Mouse (Mus musculus) embryonic facial prominence, embryonic 13.5 days (tissue): ENCODE data around the gene Nrd1. TPM values are rescaled to one million over a fixed set of nuclear protein-coding genes. Genes with fewer than 3 reads are reported as not detected.

Experiments
- ATAC-seq: fragments of 200-750 bp; cut with Nextera tagmentation; 2 replicates; pipeline ENCODE4 v1.8.0; 2017; ENCODE audit warnings: low read depth; ENCODE audit not compliant: insufficient number of reproducible peaks, insufficient read depth, low FRiP score, low TSS enrichment
- H3K27ac ChIP-seq: fragments of 300-500 bp; sonication (generic); 2 replicates; pipeline ENCODE4 v1.5.1; 2015; ENCODE audit warnings: moderate library complexity, mild to moderate bottlenecking, inconsistent platforms
- H3K27me3 ChIP-seq: fragments of 300-500 bp; sonication (generic); 2 replicates; pipeline ENCODE4 v1.6.1; 2015; ENCODE audit warnings: mild to moderate bottlenecking, inconsistent platforms
- H3K36me3 ChIP-seq: fragments of 300-500 bp; sonication (generic); 2 replicates; pipeline ENCODE4 v1.6.1; 2015; ENCODE audit warnings: mild to moderate bottlenecking, inconsistent platforms
- H3K4me1 ChIP-seq: fragments of 300-500 bp; sonication (generic); 2 replicates; pipeline ENCODE4 v1.6.1; 2015; ENCODE audit warnings: inconsistent platforms
- H3K4me2 ChIP-seq: fragments of 300-500 bp; sonication (generic); 2 replicates; pipeline ENCODE4 v1.6.1; 2015; ENCODE audit warnings: moderate library complexity, mild to moderate bottlenecking, inconsistent platforms
- H3K4me3 ChIP-seq: fragments of 300-500 bp; sonication (generic); 2 replicates; pipeline ENCODE4 v1.5.1; 2015; ENCODE audit warnings: mild to moderate bottlenecking, inconsistent platforms
- H3K9ac ChIP-seq: fragments of 300-500 bp; sonication (generic); 2 replicates; pipeline ENCODE4 v1.6.1; 2015; ENCODE audit warnings: mild to moderate bottlenecking, inconsistent platforms
- H3K9me3 ChIP-seq: fragments of 300-500 bp; sonication (generic); 2 replicates; pipeline ENCODE4 v1.6.1; 2016; ENCODE audit warnings: inconsistent platforms
- WGBS: fragments of 180-500 bp; shearing (Covaris S2); methylation state at CpG from one replicate; pipeline ENCODE4 v1.1.7; 2015; ENCODE audit warnings: mixed read lengths; 5-methylcytosine and 5-hydroxymethylcytosine counted together
- polyA plus RNA-seq: library from polyadenylated mRNA; unstranded; fragments of >200 nt; fragmentation: Nextera tagmentation; extraction: Ambion mirVana; gene quantifications from 2 replicates; pipeline ENCODE4 v1.2.1, GENCODE M21; 2015

Nrd1 gene
- polyA plus RNA-seq, 1 experiment from 2014 or later: 77.2 TPM

DNA sequence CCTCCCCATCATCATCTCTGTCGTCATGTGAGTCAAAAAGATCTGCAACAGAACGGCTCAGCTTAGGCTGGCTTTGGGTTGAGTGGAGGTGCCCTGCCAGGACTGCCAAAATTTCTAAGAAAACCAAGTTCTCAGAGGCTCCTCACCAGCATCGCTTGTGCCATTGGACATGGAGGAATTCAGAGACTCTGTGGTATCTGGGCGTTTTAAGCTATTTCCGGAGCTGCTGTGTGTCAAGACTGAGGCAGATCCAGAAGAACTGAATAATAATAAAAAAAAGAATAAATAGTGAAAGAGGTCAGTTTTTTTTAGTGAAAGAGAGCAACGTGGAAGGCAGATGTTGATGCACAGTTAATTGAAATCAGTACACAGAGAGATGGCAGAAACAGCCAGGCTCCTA lies 72.4 kb downstream of the Nrd1 start:
- Histone ChIP-seq H3K27ac (no peak overlapping the region), H3K27me3 (no peaks in the 10 kb centered on the region), H3K9me3 (no peaks in the 10 kb centered on the region), H3K4me1 (no peaks in the 10 kb centered on the region), H3K9ac (no peak overlapping the region), H3K4me3 (no peak overlapping the region), H3K4me2 (no peak overlapping the region), H3K36me3 (peaks cover 55% of the 10 kb centered on the region)
- WGBS: 81% methylated on average over 6 of the region's 6 CpGs
- ATAC-seq: no peak

DNA sequence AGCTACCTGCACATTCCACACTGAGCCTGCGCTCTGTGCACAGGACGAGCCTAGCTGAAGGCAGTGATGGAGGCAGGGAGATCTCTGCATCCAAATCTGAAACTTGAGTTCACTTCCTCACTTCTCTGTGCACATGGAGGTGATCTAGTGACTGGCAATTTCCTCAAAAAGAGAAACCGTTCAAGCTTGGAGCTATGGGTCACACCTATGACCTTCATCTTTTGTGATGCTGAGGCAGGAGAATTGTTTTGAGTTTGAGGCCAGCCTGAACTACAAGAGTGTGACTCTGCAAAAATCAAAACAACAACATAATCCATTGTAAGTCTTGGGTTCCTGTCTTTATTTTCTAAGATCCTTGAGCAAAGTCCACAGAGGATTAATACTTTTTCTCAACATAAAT lies 72.8 kb downstream of the Nrd1 start:
- no peak overlapping the region for H3K4me2 ChIP-seq
- H3K27ac ChIP-seq: no peak overlapping the region
- H3K4me3 ChIP-seq: no peak overlapping the region
- no peaks in the 10 kb centered on the region for H3K9me3 ChIP-seq
- no peak overlapping the region for H3K9ac ChIP-seq
- ATAC-seq: no peak
- H3K36me3 ChIP-seq: peaks cover 56% of the 10 kb centered on the region
- no peaks in the 10 kb centered on the region for H3K27me3 ChIP-seq
- no peaks in the 10 kb centered on the region for H3K4me1 ChIP-seq
- 72% methylated on average over 3 of the region's 3 CpGs for WGBS

DNA sequence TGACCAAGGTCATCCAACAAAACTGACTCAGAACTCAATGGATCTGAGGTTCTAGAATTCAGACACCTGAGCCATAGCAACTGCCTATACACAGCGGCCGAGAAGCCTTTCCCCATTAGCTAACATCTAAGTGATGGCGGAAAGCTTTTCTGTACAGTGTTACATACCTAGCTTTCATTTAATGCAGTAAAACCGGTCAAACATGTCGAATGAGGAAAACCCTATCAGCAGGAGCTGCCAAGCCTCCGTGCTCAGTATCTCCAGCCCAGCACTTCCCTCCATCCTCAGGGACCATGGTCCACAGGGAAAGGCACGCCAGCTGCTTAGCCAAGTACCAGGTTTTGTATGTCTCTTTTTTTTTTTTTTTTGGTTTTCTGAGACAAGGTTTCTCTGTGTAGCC lies 78.5 kb downstream of the Nrd1 start:
- Histone ChIP-seq H3K27me3 (no peaks in the 10 kb centered on the region), H3K9me3 (no peaks in the 10 kb centered on the region), H3K4me3 (no peak overlapping the region), H3K9ac (no peak overlapping the region), H3K36me3 (peaks cover 48% of the 10 kb centered on the region), H3K27ac (no peak overlapping the region), H3K4me1 (no peaks in the 10 kb centered on the region), H3K4me2 (no peak overlapping the region)
- ATAC-seq: no peak
- WGBS: 77% methylated on average over 7 of the region's 7 CpGs

DNA sequence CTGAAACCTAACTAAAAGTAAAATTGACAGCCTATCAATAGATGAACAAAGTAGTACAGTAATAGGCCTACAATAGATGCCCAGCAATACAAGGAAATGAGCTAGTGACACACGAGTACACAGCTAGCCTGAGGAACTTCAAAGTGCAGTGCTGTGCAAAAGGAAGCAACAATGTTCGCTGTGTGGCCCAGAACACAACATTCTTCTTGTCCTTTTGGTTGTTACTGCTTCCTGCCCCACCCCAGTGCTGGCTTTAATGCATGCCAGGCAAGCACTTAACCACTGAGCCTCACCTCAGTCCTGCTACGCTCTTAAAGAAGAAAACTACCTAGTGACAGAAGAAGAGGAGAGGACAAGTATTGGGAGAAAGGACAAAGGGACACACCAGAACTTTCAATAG lies 79.2 kb downstream of the Nrd1 start:
- H3K4me1 ChIP-seq: no peaks in the 10 kb centered on the region
- no peak for ATAC-seq
- no peak overlapping the region for H3K4me3 ChIP-seq
- no peaks in the 10 kb centered on the region for H3K27me3 ChIP-seq
- H3K36me3 ChIP-seq: peaks cover 50% of the 10 kb centered on the region
- H3K9ac ChIP-seq: no peak overlapping the region
- no peak overlapping the region for H3K4me2 ChIP-seq
- no peak overlapping the region for H3K27ac ChIP-seq
- 67% methylated on average over 3 of the region's 3 CpGs for WGBS
- no peaks in the 10 kb centered on the region for H3K9me3 ChIP-seq

DNA sequence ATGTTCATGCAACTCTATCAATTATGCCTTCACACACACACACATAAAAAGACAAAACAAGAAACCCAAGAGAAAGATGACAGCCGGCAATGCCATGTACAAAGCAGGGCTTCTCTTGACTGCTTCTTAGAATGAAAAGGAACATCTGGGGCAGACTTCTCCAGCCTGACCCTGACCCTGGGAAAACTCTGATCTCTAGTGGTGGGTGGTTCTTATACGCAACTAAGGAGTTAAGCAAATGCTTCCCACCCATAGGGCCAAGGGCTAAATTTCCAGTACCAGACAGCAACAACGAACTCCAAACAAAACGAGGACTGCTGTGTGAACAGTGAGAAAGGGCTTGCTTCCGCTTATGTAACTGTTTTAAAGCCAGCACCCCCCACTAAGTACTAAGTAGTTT lies 79.7 kb downstream of the Nrd1 start:
- Histone ChIP-seq H3K4me1 (no peaks in the 10 kb centered on the region), H3K4me3 (no peak overlapping the region), H3K27ac (no peak overlapping the region), H3K4me2 (no peak overlapping the region), H3K27me3 (no peaks in the 10 kb centered on the region), H3K9me3 (no peaks in the 10 kb centered on the region), H3K36me3 (peaks cover 50% of the 10 kb centered on the region), H3K9ac (no peak overlapping the region)
- 71% methylated on average over 5 of the region's 5 CpGs for WGBS
- ATAC-seq: no peak

DNA sequence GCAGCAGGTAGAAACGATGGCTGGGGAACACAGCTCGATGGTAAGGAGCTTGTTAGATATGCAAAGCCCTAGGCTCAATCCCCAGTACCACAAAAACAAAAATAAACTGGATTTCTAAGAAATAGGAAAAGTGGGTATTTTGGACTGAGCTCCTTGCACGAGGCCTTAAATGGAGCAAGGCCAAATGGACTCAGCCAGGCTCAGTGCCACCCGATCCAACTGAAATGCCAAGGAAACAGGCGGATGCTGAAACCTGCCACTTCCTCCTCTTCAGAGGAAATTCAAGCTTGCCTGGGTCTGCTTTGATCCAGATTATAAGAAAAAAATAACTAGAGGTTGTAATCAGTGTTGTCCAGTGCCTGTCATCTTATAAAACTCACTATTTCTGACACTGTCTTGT lies 88.7 kb downstream of the Nrd1 start:
- peaks cover 8% of the 10 kb centered on the region for H3K36me3 ChIP-seq
- no peak overlapping the region for H3K4me2 ChIP-seq
- H3K9ac ChIP-seq: no peak overlapping the region
- H3K4me3 ChIP-seq: no peak overlapping the region
- no peak for ATAC-seq
- no peak overlapping the region for H3K27ac ChIP-seq
- H3K9me3 ChIP-seq: no peaks in the 10 kb centered on the region
- WGBS: 84% methylated on average over 5 of the region's 5 CpGs
- H3K4me1 ChIP-seq: 0 out of 2 replicates have a peak, but pooled peaks cover 2% of the 10 kb centered on the region
- no peaks in the 10 kb centered on the region for H3K27me3 ChIP-seq

DNA sequence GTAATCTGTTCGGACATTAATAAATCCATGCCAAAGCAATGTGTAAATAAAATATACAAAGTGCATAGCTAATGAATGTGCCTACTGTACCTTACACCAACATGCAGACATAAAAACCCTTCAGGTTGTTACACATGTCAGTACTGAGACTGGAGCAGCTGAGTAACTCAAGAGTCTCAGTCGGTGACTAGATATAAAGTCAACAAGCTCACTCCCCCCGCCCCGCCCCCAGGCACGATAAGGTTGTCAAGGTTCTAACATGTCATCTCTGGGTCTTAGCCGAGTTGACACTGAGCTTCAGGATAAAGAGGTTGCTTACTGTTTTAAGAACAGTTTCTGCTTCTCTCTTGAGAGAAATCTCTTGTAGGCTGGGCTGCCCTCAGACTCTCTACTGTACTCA lies 89.5 kb downstream of the Nrd1 start:
- ATAC-seq: no peak

DNA sequence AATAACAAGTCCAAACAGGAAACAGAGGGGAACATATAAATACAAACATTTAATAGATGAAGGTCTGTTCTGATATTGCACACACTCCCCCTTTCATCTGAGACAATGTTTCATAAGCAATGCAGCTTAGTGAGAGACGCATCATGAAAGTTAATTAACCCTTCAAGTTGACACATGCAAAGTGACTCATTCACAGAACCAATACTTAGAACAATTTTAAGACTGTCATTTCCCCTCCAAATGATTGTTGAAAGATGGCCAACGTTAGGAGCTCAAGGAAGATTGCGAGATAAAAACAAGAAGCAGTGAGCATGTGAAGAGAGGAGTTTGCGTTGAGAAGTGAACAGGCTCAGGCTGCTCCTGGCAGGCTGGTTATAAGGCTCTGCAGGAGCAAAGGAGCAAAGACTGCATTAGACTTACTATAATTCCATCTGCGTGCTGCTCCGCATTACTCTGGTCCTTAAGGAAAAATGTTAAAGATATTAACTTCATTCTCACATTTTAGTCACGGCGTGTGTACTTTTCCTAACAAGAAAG lies 90.9 kb downstream of the Nrd1 start:
- no peaks in the 10 kb centered on the region for H3K9me3 ChIP-seq
- H3K27ac ChIP-seq: no peak overlapping the region
- 83% methylated on average over 8 of the region's 8 CpGs for WGBS
- ATAC-seq: no peak
- no peak overlapping the region for H3K9ac ChIP-seq
- 0 out of 2 replicates have a peak, but pooled peaks cover 2% of the 10 kb centered on the region for H3K4me1 ChIP-seq
- no peak overlapping the region for H3K4me3 ChIP-seq
- peaks cover 4% of the 10 kb centered on the region; the same call in 1 of the 2 replicates for H3K36me3 ChIP-seq
- no peaks in the 10 kb centered on the region for H3K27me3 ChIP-seq
- H3K4me2 ChIP-seq: no peak overlapping the region

More for the DNA sequence above, 89.5 kb downstream of the Nrd1 start:
- Histone ChIP-seq H3K4me3 (no peak overlapping the region), H3K27ac (peak overlapping the region; percentile 3; the same call in 1 of the 2 replicates), H3K27me3 (no peaks in the 10 kb centered on the region), H3K9me3 (no peaks in the 10 kb centered on the region), H3K9ac (no peak overlapping the region), H3K4me1 (0 out of 2 replicates have a peak, but pooled peaks cover 2% of the 10 kb centered on the region), H3K36me3 (peaks cover 8% of the 10 kb centered on the region; the same call in 1 of the 2 replicates), H3K4me2 (no peak overlapping the region)
- WGBS: 73% methylated on average over 6 of the region's 6 CpGs

DNA sequence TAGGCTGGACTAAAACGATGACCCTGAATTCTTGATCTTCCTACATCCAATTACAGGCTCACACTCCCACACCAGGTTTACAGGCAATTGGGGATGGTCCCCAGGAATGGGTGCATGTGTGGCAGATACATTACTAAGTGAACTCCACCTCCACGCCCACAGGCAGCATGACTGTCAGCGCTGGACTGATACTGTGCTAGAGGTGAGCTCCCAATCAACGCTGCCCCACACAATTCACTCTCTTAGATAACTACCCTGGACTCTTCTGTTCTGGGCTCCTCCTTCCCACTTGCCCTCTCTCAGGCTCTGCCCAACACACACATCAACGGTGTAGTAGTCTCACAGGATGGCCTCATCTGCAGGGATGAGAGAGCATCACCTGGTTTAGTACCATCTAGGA lies 91.9 kb downstream of the Nrd1 start:
- H3K36me3 ChIP-seq: peaks cover 10% of the 10 kb centered on the region; the same call in 1 of the 2 replicates
- H3K9me3 ChIP-seq: no peaks in the 10 kb centered on the region
- H3K4me3 ChIP-seq: no peak overlapping the region
- no peaks in the 10 kb centered on the region for H3K27me3 ChIP-seq
- ATAC-seq: no peak
- 0 out of 2 replicates have a peak, but pooled peaks cover 2% of the 10 kb centered on the region for H3K4me1 ChIP-seq
- 91% methylated on average over 5 of the region's 5 CpGs for WGBS
- no peak overlapping the region for H3K4me2 ChIP-seq
- no peak overlapping the region for H3K27ac ChIP-seq
- 0 out of 2 replicates have a peak overlapping the region, but pooled peaks have one; percentile 6 for H3K9ac ChIP-seq

DNA sequence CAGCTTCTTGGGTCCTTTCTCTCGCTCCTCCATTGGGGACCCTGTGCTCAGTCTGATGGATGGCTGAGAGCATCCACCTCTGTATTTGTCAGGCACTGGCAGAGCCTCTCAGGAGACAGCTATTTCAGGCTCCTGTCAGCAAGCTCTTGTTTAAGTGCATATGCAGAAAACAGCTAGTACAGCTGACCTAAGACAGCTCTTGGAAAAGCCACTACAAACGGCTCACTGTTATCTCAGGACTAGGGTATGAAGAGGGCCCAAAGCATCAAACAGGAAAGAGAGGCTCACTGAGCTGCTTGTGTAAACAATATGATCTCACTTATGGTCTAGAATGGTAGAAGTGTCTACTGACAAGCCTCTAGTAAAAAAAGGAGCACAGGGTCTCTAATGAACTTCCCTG lies 93.8 kb downstream of the Nrd1 start:
- Histone ChIP-seq H3K9me3 (no peaks in the 10 kb centered on the region), H3K27ac (no peak overlapping the region), H3K9ac (no peak overlapping the region), H3K4me2 (no peak overlapping the region), H3K4me1 (no peaks in the 10 kb centered on the region), H3K27me3 (no peaks in the 10 kb centered on the region), H3K4me3 (no peak overlapping the region), H3K36me3 (peaks cover 10% of the 10 kb centered on the region; the same call in 1 of the 2 replicates)
- WGBS: 71% methylated on average over 2 of the region's 2 CpGs
- no peak for ATAC-seq

DNA sequence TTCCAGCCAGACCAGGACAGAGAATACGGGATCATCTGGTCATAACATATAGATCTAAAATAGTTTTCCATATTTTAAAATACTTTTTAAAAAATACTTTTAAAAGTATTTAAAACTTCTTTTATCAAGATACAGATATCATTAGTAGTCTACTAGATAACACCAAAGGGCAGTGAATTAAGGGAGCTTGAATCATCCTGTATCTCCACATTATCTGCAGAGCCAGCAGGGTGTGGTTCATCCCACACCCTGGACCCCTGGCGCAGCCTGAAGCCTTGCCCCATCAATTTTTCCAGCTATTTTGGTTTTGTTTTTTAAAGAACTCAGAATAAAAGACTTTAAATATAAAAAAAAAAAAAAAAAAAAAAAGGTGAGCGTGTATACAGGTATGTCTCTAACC lies 98.4 kb downstream of the Nrd1 start:
- Histone ChIP-seq H3K4me1 (peaks cover 4% of the 10 kb centered on the region), H3K36me3 (peaks cover 11% of the 10 kb centered on the region; the same call in 1 of the 2 replicates), H3K4me2 (no peak overlapping the region), H3K4me3 (no peak overlapping the region), H3K27ac (no peak overlapping the region), H3K9me3 (no peaks in the 10 kb centered on the region), H3K27me3 (no peaks in the 10 kb centered on the region), H3K9ac (no peak overlapping the region)
- ATAC-seq: no peak
- 94% methylated on average over 3 of the region's 3 CpGs for WGBS

DNA sequence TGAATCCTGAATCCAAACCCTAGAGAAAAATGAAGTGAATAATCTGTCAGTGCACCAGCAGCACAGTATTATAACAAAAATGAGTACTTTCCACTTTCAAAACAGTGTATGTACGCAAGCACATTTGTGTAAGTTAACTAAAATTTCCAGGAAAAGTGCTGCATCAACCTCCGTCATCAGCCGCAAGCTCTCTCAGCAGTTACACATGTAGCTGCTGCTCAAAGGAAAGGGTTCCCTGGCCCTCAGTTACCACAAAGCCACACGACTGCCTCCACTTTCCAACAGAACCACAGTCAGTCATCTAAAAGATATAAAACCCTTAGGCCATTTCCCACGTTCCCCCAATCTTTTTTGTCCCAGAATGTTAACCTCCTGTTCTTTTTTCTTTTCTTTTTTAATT lies 102.1 kb downstream of the Nrd1 start:
- H3K4me1 ChIP-seq: peaks cover 4% of the 10 kb centered on the region
- WGBS: 72% methylated on average over 5 of the region's 5 CpGs
- no peak overlapping the region for H3K4me2 ChIP-seq
- H3K27ac ChIP-seq: no peak overlapping the region
- peaks cover 5% of the 10 kb centered on the region; the same call in 1 of the 2 replicates for H3K36me3 ChIP-seq
- ATAC-seq: no peak
- H3K4me3 ChIP-seq: no peak overlapping the region
- H3K27me3 ChIP-seq: no peaks in the 10 kb centered on the region
- H3K9ac ChIP-seq: no peak overlapping the region
- no peaks in the 10 kb centered on the region for H3K9me3 ChIP-seq
